Mouse (Mus musculus): Measurements from ENCODE around the gene Taar2. TPM values are rescaled to one million over a fixed set of nuclear protein-coding genes. Genes with fewer than 3 reads are reported as not detected.
A peak's percentile ranks its signal among the peaks of the same experiment; 100 is the strongest.

Taar2 gene
- polyA plus RNA-seq, 1 experiment from 2014 or later: 0.41 TPM

DNA sequence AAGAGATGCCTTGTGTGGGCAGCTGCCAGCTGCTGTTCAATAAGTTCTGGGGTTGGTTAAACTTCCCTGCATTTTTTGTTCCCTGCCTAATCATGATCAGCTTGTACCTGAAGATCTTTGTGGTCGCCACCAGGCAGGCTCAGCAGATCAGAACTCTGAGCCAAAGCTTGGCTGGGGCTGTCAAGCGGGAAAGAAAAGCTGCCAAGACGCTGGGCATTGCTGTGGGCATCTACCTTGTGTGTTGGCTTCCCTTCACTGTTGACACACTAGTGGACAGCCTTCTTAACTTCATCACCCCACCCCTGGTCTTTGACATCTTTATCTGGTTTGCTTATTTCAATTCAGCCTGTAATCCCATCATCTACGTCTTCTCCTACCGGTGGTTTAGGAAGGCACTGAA, 32.9 kb downstream of the Taar2 start:
- H3K27ac ChIP-seq: no peak overlapping the region
- no peak overlapping the region for H3K9ac ChIP-seq (ENCODE audit: low read depth, low read length)
- H3K4me3 ChIP-seq (replicated peaks; ENCODE audit: low read depth, low read length): no peak overlapping the region
- no peak for TF ChIP-seq CTCF (IDR thresholded peaks at IDR 0.05; ENCODE audit: low read depth)
- no peak for ATAC-seq (replicated peaks; ENCODE audit: low FRiP score, low read depth)
- 89% methylated on average over 5 of the region's 5 CpGs for WGBS
- H3K4me1 ChIP-seq (replicated peaks; ENCODE audit: insufficient read depth, low read length): no peaks in the 10 kb centered on the region
- no peak overlapping the region for H3K4me2 ChIP-seq (ENCODE audit: low read length)
- no peak for DNase-seq (ENCODE audit: low spot score)
- no peaks in the 10 kb centered on the region for H3K27me3 ChIP-seq (ENCODE audit: insufficient read depth, low read length)
- H3K36me3 ChIP-seq (ENCODE audit: insufficient read depth, low read length): no peaks in the 10 kb centered on the region
- no peaks in the 10 kb centered on the region for H3K9me3 ChIP-seq (replicated peaks; ENCODE audit: low read length)

GRCm38 (mm10) chr10:23977958-23978357, 39.6 kb downstream of the Taar2 start:
- no peak overlapping the region for H3K4me3 ChIP-seq (replicated peaks; ENCODE audit: low read depth, low read length)
- H3K36me3 ChIP-seq (ENCODE audit: insufficient read depth, low read length): no peaks in the 10 kb centered on the region
- no peaks in the 10 kb centered on the region for H3K27me3 ChIP-seq (ENCODE audit: insufficient read depth, low read length)
- H3K9me3 ChIP-seq (replicated peaks; ENCODE audit: low read length): no peaks in the 10 kb centered on the region
- DNase-seq (ENCODE audit: low spot score) (no peak), ATAC-seq (replicated peaks; ENCODE audit: low FRiP score, low read depth) (no peak)
- no peak overlapping the region for H3K4me2 ChIP-seq (ENCODE audit: low read length)
- H3K9ac ChIP-seq (ENCODE audit: low read depth, low read length): no peak overlapping the region
- H3K27ac ChIP-seq: no peak overlapping the region
- H3K4me1 ChIP-seq (replicated peaks; ENCODE audit: insufficient read depth, low read length): no peaks in the 10 kb centered on the region
- 54% methylated on average over 4 of the region's 4 CpGs for WGBS
- no peak for TF ChIP-seq CTCF (IDR thresholded peaks at IDR 0.05; ENCODE audit: low read depth)

- Histone ChIP-seq H3K27ac (no peak overlapping the region), H3K4me3 (replicated peaks; ENCODE audit: low read depth, low read length) (no peak overlapping the region), H3K9ac (ENCODE audit: low read depth, low read length) (no peak overlapping the region), H3K4me1 (replicated peaks; ENCODE audit: insufficient read depth, low read length) (no peaks in the 10 kb centered on the region), H3K36me3 (ENCODE audit: insufficient read depth, low read length) (no peaks in the 10 kb centered on the region), H3K27me3 (ENCODE audit: insufficient read depth, low read length) (no peaks in the 10 kb centered on the region), H3K4me2 (ENCODE audit: low read length) (no peak overlapping the region), H3K9me3 (replicated peaks; ENCODE audit: low read length) (no peaks in the 10 kb centered on the region)
- DNase-seq (ENCODE audit: low spot score) (peak; percentile 89), ATAC-seq (replicated peaks; ENCODE audit: low FRiP score, low read depth) (peak; percentile 66; the same call in 1 of the 2 replicates)
- 51% methylated on average over 16 of the region's 16 CpGs for WGBS
- TF ChIP-seq CTCF (IDR thresholded peaks at IDR 0.05; ENCODE audit: low read depth): peak; percentile 91
These were observed 40.7 kb downstream of the Taar2 start for GRCm38 (mm10) chr10:23978901-23979705.

- DNase-seq (ENCODE audit: low spot score): no peak
- Histone ChIP-seq H3K27me3 (ENCODE audit: insufficient read depth, low read length) (no peaks in the 10 kb centered on the region), H3K9me3 (replicated peaks; ENCODE audit: low read length) (no peaks in the 10 kb centered on the region), H3K4me1 (replicated peaks; ENCODE audit: insufficient read depth, low read length) (no peaks in the 10 kb centered on the region), H3K36me3 (ENCODE audit: insufficient read depth, low read length) (no peaks in the 10 kb centered on the region), H3K9ac (ENCODE audit: low read depth, low read length) (no peak within 1 kb of the TSS), H3K4me2 (ENCODE audit: low read length) (no peak within 1 kb of the TSS), H3K4me3 (replicated peaks; ENCODE audit: low read depth, low read length) (no peak within 1 kb of the TSS), H3K27ac (no peak within 1 kb of the TSS)
- no peak for TF ChIP-seq CTCF (IDR thresholded peaks at IDR 0.05; ENCODE audit: low read depth)
- ATAC-seq (replicated peaks; ENCODE audit: low FRiP score, low read depth): no peak
- 73% methylated on average over 8 of the region's 8 CpGs for WGBS
These were observed 47.2 kb downstream of the Taar2 start, which contains the start of gene Taar6 for GRCm38 (mm10) chr10:23985546-23985945. Gene Taar6, minus strand, starts transcription at chr10:23985646.

DNA sequence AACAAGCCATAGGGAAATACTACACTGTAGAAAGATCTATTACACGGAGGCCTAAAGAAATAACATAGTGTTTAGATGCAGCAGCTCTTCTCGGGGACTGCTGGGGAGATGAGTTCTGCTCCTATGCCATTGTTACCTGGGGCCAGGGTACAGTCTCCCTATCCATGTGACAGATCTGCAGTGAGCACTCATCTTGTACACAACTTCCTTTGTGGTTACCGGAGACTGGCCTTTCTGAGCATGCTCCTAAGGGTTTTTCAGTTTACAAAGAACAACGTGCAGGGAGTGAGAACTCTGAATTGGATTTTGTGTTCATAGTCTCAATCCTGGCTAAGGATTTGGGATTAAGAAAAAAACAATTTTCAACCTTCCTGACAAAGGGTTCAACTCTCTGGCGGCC, 48.0 kb downstream of the Taar2 start:
- H3K27ac ChIP-seq: no peak overlapping the region
- no peaks in the 10 kb centered on the region for H3K36me3 ChIP-seq (ENCODE audit: insufficient read depth, low read length)
- DNase-seq (ENCODE audit: low spot score) (no peak), ATAC-seq (replicated peaks; ENCODE audit: low FRiP score, low read depth) (no peak)
- no peak overlapping the region for H3K4me3 ChIP-seq (replicated peaks; ENCODE audit: low read depth, low read length)
- H3K9me3 ChIP-seq (replicated peaks; ENCODE audit: low read length): no peaks in the 10 kb centered on the region
- no peaks in the 10 kb centered on the region for H3K27me3 ChIP-seq (ENCODE audit: insufficient read depth, low read length)
- H3K4me2 ChIP-seq (ENCODE audit: low read length): no peak overlapping the region
- no peak for TF ChIP-seq CTCF (IDR thresholded peaks at IDR 0.05; ENCODE audit: low read depth)
- 79% methylated on average over 5 of the region's 5 CpGs for WGBS
- no peaks in the 10 kb centered on the region for H3K4me1 ChIP-seq (replicated peaks; ENCODE audit: insufficient read depth, low read length)
- H3K9ac ChIP-seq (ENCODE audit: low read depth, low read length): no peak overlapping the region

Other genes starting within 250 kb of the Taar2 start
- gene Rps12, start 151.3 kb upstream of the Taar2 start, polyA plus RNA-seq (2015; fragmentation: Nextera tagmentation; extraction: Ambion mirVana): 225 and 241 TPM in 2 replicates
- gene Slc18b1, start 141.6 kb upstream of the Taar2 start, polyA plus RNA-seq (2015; fragmentation: Nextera tagmentation; extraction: Ambion mirVana): 16.0 and 20.2 TPM in 2 replicates
- 0.08 and 0.17 TPM in 2 replicates for gene Vnn3, start 87.1 kb upstream of the Taar2 start, polyA plus RNA-seq (2015; fragmentation: Nextera tagmentation; extraction: Ambion mirVana)
- gene Vnn1, start 43.9 kb upstream of the Taar2 start, polyA plus RNA-seq (2015; fragmentation: Nextera tagmentation; extraction: Ambion mirVana): 21.1 and 22.4 TPM in 2 replicates
- gene Taar1, start 18.2 kb upstream of the Taar2 start, polyA plus RNA-seq (2015; fragmentation: Nextera tagmentation; extraction: Ambion mirVana): not detected in 2 replicates
- not detected in 2 replicates for gene Taar3, start 11.0 kb downstream of the Taar2 start, polyA plus RNA-seq (2015; fragmentation: Nextera tagmentation; extraction: Ambion mirVana)
- not detected in 2 replicates for gene Taar4, start 21.9 kb downstream of the Taar2 start, polyA plus RNA-seq (2015; fragmentation: Nextera tagmentation; extraction: Ambion mirVana)
- 0.23 and 0.30 TPM in 2 replicates for gene Taar5, start 32.1 kb downstream of the Taar2 start, polyA plus RNA-seq (2015; fragmentation: Nextera tagmentation; extraction: Ambion mirVana)
- not detected in 2 replicates for gene Taar6, start 47.1 kb downstream of the Taar2 start, polyA plus RNA-seq (2015; fragmentation: Nextera tagmentation; extraction: Ambion mirVana)
- gene Taar7a, start 54.9 kb downstream of the Taar2 start, polyA plus RNA-seq (2015; fragmentation: Nextera tagmentation; extraction: Ambion mirVana): not detected in 2 replicates
- not detected in 2 replicates for gene Taar7b, start 61.4 kb downstream of the Taar2 start, polyA plus RNA-seq (2015; fragmentation: Nextera tagmentation; extraction: Ambion mirVana)
- gene Taar7d, start 88.7 kb downstream of the Taar2 start, polyA plus RNA-seq (2015; fragmentation: Nextera tagmentation; extraction: Ambion mirVana): not detected in 2 replicates
- gene Taar7e, start 99.0 kb downstream of the Taar2 start, polyA plus RNA-seq (2015; fragmentation: Nextera tagmentation; extraction: Ambion mirVana): not detected in 2 replicates
- gene Taar7f, start 110.9 kb downstream of the Taar2 start, polyA plus RNA-seq (2015; fragmentation: Nextera tagmentation; extraction: Ambion mirVana): not detected in 2 replicates
- gene Taar8a, start 137.9 kb downstream of the Taar2 start, polyA plus RNA-seq (2015; fragmentation: Nextera tagmentation; extraction: Ambion mirVana): not detected in 2 replicates
- gene Taar8b, start 153.7 kb downstream of the Taar2 start, polyA plus RNA-seq (2015; fragmentation: Nextera tagmentation; extraction: Ambion mirVana): not detected in 2 replicates
- not detected in 2 replicates for gene Taar8c, start 163.3 kb downstream of the Taar2 start, polyA plus RNA-seq (2015; fragmentation: Nextera tagmentation; extraction: Ambion mirVana)
- not detected in 2 replicates for gene Taar9, start 171.0 kb downstream of the Taar2 start, polyA plus RNA-seq (2015; fragmentation: Nextera tagmentation; extraction: Ambion mirVana)
- 167 and 185 TPM in 2 replicates for gene Stx7, start 210.7 kb downstream of the Taar2 start, polyA plus RNA-seq (2015; fragmentation: Nextera tagmentation; extraction: Ambion mirVana)